Mouse (Mus musculus) CD4-positive, CD25-positive, alpha-beta regulatory T cell, adult 2 months (primary cell): ENCODE measurements around the gene Ecm1.

Experiments
- DNase-seq: peaks from one replicate; pipeline ENCODE4 v3.0.0-alpha.2; 2012; ENCODE audit warnings: low read depth, low spot score

The Ecm1 gene

DNA sequence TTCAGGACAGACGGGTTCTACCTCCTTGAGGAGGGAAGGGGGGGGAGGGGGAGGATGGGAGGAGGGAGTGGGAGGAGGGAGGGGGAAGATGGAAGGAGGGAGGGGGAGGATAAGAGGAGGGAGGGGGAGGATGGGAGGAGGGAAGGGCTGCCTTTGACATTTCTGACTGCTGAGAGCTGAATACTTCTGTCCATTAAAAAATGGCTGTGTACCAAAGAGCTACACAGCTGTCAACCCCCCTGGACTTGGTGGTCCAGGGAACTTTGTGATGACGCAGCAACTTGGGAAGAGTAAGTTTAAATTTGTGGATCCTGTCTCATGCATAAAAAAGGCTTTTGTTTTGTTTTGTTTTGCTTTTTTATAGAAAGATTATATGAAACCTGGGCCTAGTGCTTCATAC lies 49.4 kb downstream of the Ecm1 start:
- no peak for DNase-seq

DNA sequence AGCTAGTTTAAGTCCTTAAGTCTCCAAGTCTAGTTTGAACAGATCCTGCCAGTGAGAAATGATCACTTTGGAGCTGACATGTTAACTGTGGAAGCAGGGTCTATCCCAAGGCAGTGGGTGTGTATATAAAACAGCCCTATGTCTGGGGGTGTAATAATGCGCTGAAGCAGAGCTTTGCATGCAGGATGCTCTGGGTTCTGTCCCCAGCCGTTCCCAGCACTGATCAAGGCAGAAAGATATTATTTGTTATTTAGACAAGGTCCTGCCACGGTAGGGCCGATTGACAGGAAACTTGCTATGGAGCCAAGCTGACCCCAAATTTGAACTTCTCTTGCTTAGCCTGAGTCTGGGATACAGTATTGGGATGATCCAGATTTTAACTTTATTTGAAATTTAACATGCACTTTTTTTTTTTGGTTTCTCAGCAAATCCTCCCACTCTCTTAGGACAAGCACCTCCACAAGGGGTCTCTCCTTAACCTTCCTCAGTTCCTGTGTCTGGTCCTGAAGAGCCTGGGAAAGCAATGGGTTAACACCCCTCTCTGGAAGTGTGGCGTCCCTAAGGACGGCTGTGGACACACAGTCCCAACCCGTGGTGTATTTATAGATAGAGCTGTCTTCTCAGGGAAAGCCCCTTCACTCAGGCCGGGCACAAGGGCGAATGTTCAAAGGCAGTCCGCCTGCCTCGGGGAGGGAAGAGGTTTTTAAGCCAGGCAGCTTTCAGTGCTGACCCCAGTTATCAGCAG lies 50.0 kb downstream of the Ecm1 start:
- DNase-seq, result no peak

- DNase-seq, result peak; percentile 59
Observed at GRCm38 (mm10) chr3:95687524-95688421, 51.6 kb downstream of the Ecm1 start, which contains the start of gene Adamtsl4. TSS of gene Adamtsl4 (minus strand) at chr3:95687917.

DNA sequence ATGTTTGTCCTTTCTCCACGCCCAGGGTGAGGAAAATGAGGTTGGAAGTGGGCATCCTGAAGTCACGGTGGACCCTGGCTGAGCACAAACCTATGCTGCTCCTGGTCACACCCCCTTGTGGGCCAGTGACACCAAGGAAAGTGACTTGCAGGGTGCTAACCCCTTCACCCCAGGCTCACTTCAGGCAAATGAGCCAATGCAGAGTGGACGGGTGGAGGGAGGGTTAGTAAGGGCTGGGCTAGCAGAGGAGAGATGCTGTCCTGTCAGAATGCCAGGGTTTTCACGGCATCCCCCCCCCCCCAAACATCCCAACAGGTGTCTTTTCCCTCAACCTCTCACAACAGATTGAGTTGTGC lies 52.2 kb downstream of the Ecm1 start:
- no peak for DNase-seq

GRCm38 (mm10) chr3:95686492-95687167 lies 52.7 kb downstream of the Ecm1 start:
- no peak for DNase-seq

DNA sequence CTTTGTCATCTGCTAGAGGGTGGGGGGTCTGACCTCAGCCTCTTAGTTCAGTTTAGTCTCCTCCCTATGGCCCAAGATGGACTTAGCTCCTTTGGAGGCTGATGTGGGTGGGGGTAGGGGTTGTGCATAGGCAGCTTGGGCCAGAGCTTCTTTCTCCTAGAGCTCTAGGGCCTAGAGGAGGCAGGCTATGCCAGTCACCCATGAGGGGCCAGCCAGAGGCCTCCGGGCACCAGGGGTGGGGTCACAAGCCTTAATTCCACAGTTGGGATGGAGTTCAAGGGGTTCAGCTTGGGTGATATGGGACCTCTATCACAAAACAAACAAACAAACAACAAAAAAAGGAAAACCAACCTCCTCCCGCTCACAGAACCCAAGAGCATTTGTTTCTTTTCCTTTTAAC lies 53.7 kb downstream of the Ecm1 start:
- DNase-seq, result no peak

DNA sequence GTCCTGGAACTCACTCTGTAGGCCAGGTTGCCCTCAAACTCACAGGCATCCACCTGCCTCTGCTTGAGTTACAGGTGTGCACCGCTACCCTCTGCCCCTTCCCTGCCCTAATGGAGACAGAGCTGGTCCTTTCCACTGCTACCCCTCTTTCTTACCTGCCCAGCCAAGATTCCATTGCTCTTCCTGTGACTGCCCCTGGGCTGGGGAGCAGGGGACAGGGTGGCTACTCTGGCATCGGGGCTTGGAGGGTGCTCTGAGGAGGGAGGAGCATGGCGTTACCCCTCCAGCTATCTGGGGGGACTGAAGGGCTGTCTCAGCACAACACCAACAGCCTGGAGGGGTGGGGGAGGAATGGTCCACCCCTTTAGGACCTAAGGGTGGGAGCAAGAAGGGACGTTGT lies 54.1 kb downstream of the Ecm1 start:
- no peak for DNase-seq

DNA sequence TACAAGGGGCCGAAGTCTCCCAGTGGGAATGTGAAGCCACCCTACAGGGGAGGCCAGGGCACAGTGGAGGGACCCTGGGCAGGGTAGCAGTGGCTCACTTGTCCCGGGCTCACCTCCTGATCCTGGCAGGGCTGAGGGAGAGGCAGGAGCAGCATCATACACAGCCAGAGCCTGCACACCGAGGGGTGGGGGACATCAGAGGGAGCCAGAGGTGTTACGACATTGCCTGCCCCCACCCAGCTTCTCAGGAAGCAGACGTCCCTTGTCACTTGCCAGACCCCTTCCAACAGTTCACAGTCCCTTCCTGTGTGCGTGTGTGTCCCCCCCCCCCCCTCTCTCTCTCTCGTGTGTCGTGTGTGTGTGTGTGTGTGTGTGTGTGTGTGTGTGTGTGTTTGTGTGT lies 54.5 kb downstream of the Ecm1 start:
- no peak for DNase-seq
